Mouse (Mus musculus) testis, adult 2 months (tissue): ENCODE data around the gene Arid1b. TPM values are rescaled to one million over a fixed set of nuclear protein-coding genes. Genes with fewer than 3 reads are reported as not detected.

Experiments used
- H3K27ac ChIP-seq: fragments of 200-500 bp; 2 replicates; pipeline ENCODE4 v1.5.1; 2012; ENCODE audit warnings: low read depth, low read length; ENCODE audit not compliant: control insufficient read depth, insufficient read depth
- H3K27me3 ChIP-seq: fragments of 200-500 bp; 2 replicates; pipeline ENCODE4 v1.6.1; 2012; ENCODE audit warnings: mild to moderate bottlenecking, low read length, moderate library complexity; ENCODE audit not compliant: control insufficient read depth, insufficient read depth
- H3K36me3 ChIP-seq: fragments of 200-500 bp; 2 replicates; pipeline ENCODE4 v1.6.1; 2012; ENCODE audit warnings: mild to moderate bottlenecking, low read length; ENCODE audit not compliant: control insufficient read depth, insufficient read depth
- H3K4me1 ChIP-seq: fragments of 200-500 bp; 2 replicates; pipeline ENCODE4 v1.6.1; 2012; ENCODE audit warnings: low read length; ENCODE audit not compliant: control insufficient read depth, insufficient read depth
- H3K4me3 ChIP-seq: fragments of 200-500 bp; 2 replicates; pipeline ENCODE4 v1.5.1; 2012; ENCODE audit warnings: low read depth, mild to moderate bottlenecking, low read length, moderate library complexity, mixed read lengths; ENCODE audit not compliant: control insufficient read depth
- CTCF ChIP-seq: fragments of 200-500 bp; IDR thresholded peaks from 2 replicates; pipeline ENCODE4 v1.5.1; 2012; ENCODE audit warnings: low read depth, mild to moderate bottlenecking, inconsistent platforms, low read length, moderate library complexity; ENCODE audit not compliant: control insufficient read depth, insufficient read depth, insufficient replicate concordance
- POLR2A ChIP-seq: fragments of 200-500 bp; IDR thresholded peaks from 2 replicates; pipeline ENCODE4 v1.6.1; 2012; ENCODE audit warnings: low read depth, mild to moderate bottlenecking, inconsistent platforms, low read length, moderate library complexity; ENCODE audit not compliant: control insufficient read depth
- polyA plus RNA-seq: library from polyadenylated mRNA; depleted of rRNA; stranded (reverse); fragments of >200 nt; gene quantifications from 2 replicates; pipeline ENCODE4 v1.2.3, GENCODE M21; 2012

The Arid1b gene
- polyA plus RNA-seq, 1 experiment, result 5.2 TPM

- no peaks in the 10 kb centered on the region for H3K27me3 ChIP-seq
- H3K27ac ChIP-seq, result no peak overlapping the region
- no peak overlapping the region for H3K4me3 ChIP-seq
- no peaks in the 10 kb centered on the region for H3K36me3 ChIP-seq
- no peaks in the 10 kb centered on the region for H3K4me1 ChIP-seq
- TF ChIP-seq POLR2A (no peak), CTCF (no peak)
Observed at GRCm38 (mm10) chr17:5180925-5181324, 186.8 kb downstream of the Arid1b start.

- Histone ChIP-seq H3K4me3 (no peak overlapping the region), H3K27ac (no peak overlapping the region), H3K4me1 (no peaks in the 10 kb centered on the region), H3K36me3 (no peaks in the 10 kb centered on the region), H3K27me3 (no peaks in the 10 kb centered on the region)
- no peak for TF ChIP-seq CTCF
- no peak for TF ChIP-seq POLR2A
Observed at GRCm38 (mm10) chr17:5182493-5182892, 188.4 kb downstream of the Arid1b start.

GRCm38 (mm10) chr17:5185501-5185900 is 191.4 kb downstream of the Arid1b start:
- Histone ChIP-seq H3K36me3 (no peaks in the 10 kb centered on the region), H3K27ac (no peak overlapping the region), H3K4me1 (no peaks in the 10 kb centered on the region), H3K27me3 (no peaks in the 10 kb centered on the region), H3K4me3 (no peak overlapping the region)
- no peak for TF ChIP-seq CTCF
- no peak for TF ChIP-seq POLR2A

- no peaks in the 10 kb centered on the region for H3K4me1 ChIP-seq
Observed at GRCm38 (mm10) chr17:5187546-5187945, 193.4 kb downstream of the Arid1b start.

GRCm38 (mm10) chr17:5188400-5188799 is 194.3 kb downstream of the Arid1b start:
- TF ChIP-seq POLR2A, result no peak
- no peak for TF ChIP-seq CTCF
- Histone ChIP-seq H3K36me3 (no peaks in the 10 kb centered on the region), H3K27ac (no peak overlapping the region), H3K4me3 (no peak overlapping the region), H3K27me3 (no peaks in the 10 kb centered on the region), H3K4me1 (no peaks in the 10 kb centered on the region)

More at GRCm38 (mm10) chr17:5187546-5187945, 193.4 kb downstream of the Arid1b start:
- Histone ChIP-seq H3K27me3 (no peaks in the 10 kb centered on the region), H3K36me3 (no peaks in the 10 kb centered on the region), H3K27ac (no peak overlapping the region), H3K4me3 (no peak overlapping the region)
- TF ChIP-seq CTCF (no peak), POLR2A (no peak)

GRCm38 (mm10) chr17:5189551-5190351 is 195.6 kb downstream of the Arid1b start:
- TF ChIP-seq CTCF (no peak), POLR2A (peak; percentile 98)
- Histone ChIP-seq H3K36me3 (no peaks in the 10 kb centered on the region), H3K27ac (peak overlapping the region; percentile 90), H3K27me3 (no peaks in the 10 kb centered on the region), H3K4me3 (peak overlapping the region; percentile 83), H3K4me1 (no peaks in the 10 kb centered on the region)

GRCm38 (mm10) chr17:5190367-5190766 is 196.2 kb downstream of the Arid1b start:
- no peak for TF ChIP-seq POLR2A
- TF ChIP-seq CTCF, result no peak
- Histone ChIP-seq H3K36me3 (no peaks in the 10 kb centered on the region), H3K27ac (peak overlapping the region; percentile 60), H3K4me1 (no peaks in the 10 kb centered on the region), H3K27me3 (no peaks in the 10 kb centered on the region), H3K4me3 (peak overlapping the region; percentile 83)
